Mouse (Mus musculus) activated CD4-positive, CD25-positive, alpha-beta regulatory T cell, adult 4 months (primary cell): ENCODE measurements around the gene Grk6. TPM values are rescaled to one million over a fixed set of nuclear protein-coding genes. Genes with fewer than 3 reads are reported as not detected.
A peak's percentile ranks its signal among the peaks of the same experiment; 100 is the strongest.

Experiments
- ATAC-seq: one replicate; pipeline ENCODE4 v1.8.0; 2017
- polyA plus RNA-seq, 2 experiments: library from polyadenylated mRNA; unstranded; fragments of 100-300 nt; shearing (Covaris generic); gene quantifications; one replicate each; pipeline ENCODE4 v1.2.1; 2017

The Grk6 gene
- polyA plus RNA-seq, 2 experiments from 2014 or later = 38.6 to 43.6 TPM

DNA sequence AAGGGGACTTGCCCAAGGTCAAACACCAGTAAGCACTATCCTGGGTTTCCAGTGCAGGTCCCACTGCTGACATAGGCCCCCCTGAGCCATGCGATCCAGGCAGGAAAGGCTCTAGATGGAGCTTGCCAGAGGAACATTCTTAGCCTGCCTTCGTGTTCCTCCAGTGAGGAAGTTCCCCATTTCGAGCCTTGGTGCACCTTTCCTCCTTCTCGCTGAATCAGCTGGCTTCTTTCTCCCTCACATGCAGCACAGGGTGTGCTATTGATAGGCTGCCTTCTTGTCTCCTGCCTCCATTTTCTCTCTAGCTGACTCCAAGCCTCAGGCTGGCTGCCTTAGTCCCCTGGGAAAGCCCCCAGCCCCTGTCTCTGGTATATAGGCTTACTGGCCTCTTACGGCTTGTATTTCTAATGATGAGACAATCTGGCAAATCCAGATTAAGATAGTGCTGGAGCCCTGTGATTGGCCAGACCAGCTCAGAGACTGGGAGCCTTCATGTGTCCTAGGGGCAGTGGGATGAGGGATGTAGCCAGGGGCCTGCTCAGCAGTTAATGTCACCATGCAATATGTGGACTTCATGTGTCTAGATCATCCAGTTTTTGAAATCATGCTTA lies 21.1 kb downstream of the Grk6 start:
- no peak for ATAC-seq

DNA sequence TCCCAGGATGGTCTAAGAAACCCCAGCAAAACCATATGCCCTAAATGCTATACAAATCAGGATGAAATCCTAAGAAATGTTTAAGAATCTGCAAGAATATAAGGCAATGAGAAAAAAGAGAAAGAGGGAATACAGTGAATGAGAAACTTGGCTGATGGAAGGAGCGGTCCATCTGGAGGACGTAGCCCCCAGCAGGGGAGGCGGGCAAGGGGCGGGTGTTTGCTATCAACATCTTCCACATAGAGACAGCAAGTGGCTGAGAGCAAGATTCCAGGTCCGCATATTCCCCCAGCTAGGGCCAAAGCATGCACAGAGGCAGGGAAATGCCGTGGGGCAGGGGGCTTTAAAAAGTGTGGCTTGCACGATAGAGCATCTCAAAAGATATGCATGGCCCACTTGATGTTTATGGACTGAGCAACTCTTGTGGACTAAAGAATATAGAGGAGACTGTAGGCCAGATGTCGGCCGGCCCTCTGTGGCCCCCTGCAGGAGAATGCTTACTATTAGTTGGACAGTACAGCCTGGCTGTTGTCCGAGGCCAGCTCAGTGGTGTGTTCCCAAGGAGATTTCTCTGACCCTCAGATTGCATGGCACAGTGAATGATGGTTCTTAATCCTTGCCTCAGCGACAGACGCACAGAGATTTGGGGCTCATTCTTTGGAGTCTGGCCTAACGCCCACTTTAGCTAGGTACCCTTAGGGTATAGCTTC lies 24.1 kb downstream of the Grk6 start:
- ATAC-seq = no peak

DNA sequence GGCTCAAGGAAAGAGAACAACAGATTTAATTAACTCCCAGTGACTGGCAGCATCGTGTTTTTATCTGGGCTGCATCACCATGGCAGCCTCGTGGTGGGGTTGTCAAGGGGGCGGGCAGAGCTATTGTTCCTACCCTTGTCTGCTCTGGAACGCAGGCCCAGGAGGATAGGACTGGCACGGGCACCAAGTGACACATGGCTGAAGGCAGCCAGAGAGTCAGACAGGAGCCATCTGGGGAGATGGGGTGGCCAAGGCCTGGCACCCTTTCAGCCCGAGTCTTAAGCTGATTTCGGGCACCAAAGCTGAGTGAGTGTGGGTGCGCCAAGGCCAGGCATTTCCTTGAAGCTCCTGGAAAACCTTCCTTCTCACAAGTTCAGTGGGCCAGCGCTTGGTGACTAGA lies 25.5 kb downstream of the Grk6 start:
- ATAC-seq = no peak

DNA sequence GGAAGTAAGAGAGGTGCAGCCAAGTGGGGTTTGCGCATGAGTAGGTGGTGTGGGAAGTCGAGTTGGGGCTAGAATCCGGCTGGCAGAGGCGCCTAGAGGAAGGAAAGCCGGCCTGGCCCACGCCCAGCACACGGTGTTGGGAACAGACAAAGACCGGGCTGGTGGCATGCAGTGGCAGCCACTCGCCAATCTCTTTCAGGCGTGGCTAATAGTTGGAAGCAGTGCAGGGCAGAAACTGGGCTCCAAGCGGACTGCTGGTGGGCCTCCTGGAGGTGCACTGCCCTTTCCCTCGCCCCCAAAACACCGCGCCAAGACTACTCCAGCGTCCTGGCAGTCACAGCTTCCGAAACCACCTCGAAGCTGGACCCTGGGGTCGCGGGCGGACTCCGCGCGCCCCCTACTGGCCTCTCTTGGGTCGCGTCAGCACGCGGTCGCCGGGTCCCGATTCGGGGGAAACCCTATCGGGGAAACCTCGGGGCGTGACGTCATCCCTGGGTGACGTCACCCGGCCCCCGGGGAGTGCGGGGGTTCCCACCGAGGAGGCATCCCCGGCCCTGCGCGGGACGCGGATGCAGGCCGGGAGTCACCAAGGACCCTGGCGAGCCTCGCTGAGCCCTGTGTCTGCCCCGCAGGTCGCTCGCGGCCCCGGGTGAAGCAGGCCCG lies 26.4 kb downstream of the Grk6 start:
- peak; percentile 64 for ATAC-seq

DNA sequence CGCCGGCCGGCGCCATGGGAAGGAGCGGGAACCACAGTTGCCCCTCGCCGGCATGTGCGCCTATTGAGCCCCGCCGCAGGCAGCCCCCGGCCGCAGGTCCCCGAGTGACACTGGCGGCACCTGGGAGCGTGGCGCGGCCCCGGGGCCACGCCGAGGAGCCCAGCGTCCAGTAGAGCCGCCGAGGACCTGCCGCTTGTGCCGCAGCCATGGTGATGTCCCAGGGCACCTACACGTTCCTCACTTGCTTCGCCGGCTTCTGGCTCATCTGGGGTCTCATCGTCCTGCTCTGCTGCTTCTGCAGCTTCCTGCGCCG lies 26.9 kb downstream of the Grk6 start:
- no peak for ATAC-seq

DNA sequence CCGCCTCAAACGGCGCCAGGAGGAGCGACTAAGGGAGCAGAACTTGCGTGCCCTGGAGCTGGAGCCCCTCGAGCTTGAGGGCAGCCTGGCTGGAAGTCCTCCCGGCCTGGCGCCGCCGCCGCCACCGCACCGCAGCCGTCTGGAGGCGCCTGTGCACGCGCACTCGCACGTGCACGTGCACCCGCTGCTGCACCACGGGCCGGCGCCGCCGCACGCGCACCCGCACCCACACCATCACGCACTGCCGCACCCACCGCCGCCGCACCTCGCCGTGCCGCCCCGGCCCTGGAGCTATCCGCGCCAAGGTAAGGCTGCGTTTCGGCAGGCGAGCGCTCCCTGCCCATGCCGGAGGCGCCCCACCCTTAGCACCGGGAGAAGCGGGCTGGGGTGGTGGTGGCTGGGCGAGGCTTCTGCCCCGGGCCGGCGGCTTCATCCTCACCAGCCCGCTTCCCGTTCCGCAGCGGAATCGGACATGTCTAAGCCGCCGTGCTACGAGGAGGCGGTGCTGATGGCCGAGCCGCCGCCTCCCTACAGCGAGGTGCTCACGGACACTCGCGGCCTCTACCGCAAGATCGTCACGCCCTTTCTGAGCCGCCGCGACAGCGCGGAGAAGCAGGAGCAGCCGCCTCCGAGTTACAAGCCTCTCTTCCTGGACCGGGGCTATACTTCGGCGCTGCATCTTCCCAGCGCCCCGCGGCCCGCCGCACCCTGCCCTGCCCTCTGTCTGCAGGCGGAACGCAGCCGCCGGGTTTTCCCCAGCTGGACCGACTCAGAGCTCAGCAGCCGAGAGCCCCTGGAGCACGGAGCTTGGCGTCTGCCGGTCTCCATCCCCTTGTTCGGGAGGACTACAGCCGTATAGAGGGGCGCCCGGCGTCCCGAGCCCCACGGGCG lies 27.5 kb downstream of the Grk6 start:
- ATAC-seq = peak; percentile 17

DNA sequence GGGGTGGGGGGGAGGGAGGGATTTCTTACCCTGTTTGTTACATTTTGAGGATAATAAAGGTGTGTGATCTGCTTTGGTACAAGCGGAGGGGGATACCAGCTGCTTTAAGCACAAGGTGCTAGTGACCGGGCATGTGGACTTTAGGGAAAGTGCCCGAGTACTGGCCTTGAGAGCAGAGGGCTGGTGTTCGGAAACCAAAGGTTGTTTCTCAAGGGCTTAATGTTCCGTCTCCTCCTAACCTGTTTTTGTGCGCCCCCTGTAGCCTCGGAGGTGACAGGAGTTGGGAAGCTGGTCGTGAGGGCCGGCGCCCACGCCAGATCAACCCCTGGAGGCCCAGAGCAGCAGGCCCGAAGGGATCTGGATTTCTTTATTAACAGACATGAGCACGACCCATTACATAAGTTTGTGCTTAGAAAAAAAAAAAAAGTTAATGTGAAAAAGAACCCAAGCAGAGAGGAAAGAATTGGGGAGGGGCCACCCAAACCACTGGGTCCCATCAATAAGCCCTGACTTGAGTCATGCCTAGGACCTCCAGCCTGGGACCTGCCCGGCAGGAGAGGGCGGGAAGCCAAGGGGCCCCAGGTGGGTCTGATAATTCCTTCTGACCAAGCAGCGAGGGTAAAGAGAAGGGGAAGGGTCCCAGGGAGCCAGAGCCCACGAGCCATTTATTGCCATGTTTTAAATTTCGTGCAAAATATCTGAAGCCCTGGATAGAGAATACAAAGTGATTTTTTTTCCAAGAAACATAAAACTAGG lies 28.4 kb downstream of the Grk6 start:
- ATAC-seq = no peak

DNA sequence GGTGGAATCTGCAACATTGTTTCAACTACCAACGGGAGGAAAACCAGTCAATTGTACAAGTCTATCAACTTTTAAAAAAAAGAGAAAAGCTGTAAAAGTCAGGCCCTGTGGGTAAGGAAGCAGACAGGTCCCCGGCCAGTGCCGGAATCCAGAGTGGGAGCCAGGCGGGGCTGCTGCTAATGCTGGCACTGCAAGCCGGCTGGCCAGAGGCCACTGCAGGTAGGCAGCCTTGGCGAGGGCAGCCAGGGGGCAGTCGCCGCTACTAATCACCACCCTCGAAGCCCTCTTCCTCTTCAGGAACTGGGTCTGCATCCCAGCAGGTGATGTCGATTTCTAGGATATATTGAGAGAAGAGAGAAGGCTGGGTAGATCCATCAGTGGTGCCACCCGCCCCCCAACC lies 29.1 kb downstream of the Grk6 start:
- no peak for ATAC-seq

DNA sequence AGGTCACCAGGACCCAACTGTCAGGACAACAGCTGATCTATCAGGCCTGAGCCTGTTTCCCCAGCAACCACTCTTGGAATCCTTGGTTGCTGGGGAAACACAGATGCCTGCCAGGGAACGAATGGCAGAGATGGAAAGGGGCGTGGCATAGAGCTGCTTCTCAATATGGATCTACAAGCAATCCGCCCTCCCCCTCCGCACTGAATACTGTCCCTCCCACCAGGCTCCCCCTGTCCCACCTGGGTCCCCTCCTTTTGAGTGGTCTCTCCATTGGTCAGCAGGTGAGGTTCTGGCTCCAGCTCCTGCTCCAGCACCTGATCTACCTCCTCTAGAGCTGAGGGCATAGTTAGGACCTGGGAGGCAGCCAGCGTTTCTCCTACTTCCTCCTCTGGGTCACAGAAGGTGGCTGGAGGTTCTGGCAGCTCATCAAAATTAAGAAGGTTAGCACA lies 29.8 kb downstream of the Grk6 start:
- no peak for ATAC-seq

DNA sequence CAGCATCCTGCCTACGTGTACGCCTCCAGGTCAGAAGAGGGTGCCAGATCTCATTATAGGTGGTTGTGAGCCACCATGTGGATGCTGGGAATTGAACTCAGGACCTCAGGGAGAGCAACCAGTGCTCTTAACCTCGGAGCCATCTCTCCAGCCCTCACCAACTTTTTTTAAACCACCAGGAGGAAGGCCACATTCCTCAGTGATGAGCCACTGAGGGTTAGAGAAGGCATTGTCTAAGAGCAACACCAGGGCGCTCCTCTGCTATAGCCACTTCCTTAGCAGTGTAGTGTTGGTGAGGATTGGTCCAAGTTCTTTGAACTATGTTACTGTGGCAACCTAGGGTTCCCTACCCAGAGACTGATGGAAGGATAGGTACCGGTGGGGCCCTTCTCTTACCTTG lies 30.9 kb downstream of the Grk6 start:
- ATAC-seq = no peak

DNA sequence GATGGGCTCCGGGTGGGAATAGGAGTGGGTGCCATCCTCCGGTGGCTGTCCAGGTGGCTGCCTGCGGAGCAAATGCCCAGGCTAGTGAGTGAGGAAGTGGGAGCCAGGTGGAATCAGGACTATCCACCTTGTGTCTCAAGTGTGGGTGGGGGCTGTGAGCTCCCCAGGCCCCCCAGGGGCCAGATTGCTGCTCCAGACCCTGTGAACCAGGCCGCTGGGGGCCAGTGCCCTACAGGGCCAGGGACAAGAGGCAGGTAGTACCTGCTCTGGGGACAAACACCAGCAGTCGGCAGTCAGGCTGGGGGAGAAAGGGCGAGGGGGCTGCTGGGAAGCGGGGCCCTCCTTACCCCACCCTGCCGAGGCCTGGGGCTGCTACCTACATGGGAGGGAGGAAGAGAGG lies 31.4 kb downstream of the Grk6 start:
- ATAC-seq = no peak

DNA sequence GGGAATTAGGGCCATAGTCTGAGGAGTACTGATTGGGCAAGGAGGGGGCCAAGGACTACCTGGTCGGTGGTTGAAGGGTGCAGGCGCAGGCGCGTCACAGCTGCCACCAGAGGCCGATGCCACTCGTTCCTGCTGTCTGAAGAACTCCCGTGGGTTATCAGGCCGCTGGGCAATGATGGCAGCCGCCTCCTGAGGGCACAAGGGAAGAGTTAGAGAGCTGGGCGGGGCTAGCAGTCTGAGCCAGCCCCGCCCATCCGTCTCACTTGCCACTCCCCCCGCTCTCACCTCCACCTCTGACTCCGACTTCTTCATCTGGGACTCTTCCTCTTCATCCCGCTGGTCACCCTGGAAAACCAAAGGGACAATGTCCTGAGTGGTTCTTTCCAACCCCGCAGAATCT lies 32.6 kb downstream of the Grk6 start:
- no peak for ATAC-seq

DNA sequence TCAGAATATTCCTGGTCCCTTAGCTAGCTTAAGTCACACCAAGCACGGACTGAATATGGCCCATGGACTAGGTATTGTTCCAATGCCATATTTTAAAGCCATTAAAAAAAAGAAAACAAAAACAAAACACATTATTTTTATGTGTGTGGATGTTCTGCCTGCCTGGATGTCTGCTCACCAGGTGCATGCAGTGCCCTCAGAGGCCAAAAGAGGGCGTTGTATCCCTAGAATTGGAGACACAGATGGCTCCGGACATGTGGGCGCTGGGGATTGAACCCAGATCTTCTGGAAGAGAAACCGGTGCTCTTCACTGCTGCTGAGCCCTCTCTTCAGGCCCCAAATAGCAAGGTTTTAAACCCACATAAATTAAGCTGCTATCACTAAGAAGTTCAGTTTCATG lies 33.2 kb downstream of the Grk6 start:
- no peak for ATAC-seq

DNA sequence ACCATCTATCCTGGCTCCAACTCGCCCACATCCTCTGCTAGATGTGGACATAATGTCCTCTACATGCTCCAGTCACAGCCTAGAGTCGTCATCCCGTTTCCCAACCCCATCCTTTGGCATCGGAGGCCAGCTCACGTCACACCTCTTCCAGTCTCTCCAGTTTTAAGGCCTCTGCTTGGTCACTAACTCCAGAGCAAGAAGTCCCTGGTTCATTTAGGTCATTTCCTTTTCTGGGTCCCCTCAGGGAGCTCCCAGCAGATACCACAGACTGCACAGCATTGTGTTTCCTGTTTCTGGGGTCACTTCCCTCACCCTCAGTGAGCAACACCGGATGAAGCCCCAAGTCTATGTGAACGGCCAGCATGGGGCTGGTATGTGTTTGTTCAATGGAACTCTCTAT lies 34.1 kb downstream of the Grk6 start:
- peak; percentile 36 for ATAC-seq

DNA sequence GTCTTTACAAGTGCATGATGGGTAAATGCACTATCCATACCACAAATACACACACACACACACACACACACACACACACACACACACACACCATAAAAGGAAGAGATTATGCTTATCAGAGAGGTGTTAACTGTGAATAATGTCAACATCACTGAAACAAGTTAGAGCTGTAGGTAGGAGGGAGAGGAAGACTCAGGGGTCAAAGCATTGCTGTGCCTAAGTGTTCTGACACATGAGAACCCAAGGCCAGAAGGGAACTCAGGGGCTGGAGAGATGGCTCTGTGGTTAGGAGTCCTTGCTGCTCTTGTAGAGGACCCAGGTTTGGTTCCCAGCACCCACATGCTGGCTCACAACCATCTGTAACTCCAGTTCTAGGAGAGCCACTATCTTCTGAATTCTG lies 35.1 kb downstream of the Grk6 start:
- no peak for ATAC-seq

DNA sequence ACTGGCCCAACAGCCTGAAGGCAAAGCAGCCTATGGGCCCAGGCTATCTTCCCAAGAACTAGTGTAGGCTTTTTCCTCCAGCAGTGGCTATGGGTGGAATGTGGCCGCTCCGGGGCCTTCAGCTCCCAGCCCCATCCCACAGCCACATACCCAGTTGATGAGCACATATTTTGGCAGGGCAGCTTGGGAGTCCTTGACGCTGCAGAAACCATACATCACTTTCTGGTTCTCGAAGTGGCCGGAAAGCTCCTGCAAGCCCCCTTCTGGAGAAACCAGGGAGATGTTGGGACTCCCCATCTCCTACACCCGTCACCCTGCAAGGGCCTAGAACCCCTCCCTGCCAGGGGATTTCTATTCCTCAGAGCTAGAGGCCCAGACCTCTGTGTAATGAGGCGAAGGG lies 37.7 kb downstream of the Grk6 start:
- no peak for ATAC-seq

DNA sequence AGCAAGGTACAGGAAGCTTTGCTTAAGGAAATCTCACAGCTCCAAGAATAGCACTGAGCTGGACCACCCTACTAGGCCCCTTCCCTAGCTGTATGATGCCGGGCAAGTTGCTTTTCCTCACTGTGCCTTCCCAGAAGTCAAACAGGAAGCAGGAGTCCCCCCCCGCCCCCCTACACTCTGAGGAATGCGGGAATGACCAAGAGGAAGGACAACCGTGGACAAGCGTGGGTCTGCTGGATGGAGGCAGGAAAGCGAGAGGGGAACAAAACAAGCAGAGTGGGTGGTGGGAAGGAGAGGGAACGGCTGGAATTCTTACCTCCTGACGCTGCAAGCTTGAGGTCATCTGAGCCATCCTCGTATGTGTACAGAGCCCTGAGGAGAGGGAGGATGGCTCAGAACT lies 38.2 kb downstream of the Grk6 start:
- no peak for ATAC-seq

DNA sequence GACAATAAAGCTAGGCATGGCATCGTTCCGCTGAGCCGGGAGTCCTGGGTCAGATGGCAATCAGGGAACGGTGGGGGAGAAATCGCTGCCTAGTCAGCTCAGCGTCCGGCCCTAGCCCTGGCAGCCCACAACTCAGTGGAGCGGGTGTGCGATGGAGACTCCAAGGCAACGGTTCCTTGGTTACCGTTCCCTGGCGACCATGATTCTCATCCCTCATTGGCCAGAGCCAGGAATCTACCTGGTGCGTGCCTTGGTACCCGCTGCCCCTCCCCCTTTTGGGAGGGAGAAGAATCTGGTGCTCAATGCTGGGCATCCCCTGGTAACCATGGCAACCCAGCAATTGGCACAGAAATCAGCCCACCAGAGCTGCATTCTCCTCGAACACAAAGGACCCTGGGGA lies 38.7 kb downstream of the Grk6 start:
- ATAC-seq = no peak

DNA sequence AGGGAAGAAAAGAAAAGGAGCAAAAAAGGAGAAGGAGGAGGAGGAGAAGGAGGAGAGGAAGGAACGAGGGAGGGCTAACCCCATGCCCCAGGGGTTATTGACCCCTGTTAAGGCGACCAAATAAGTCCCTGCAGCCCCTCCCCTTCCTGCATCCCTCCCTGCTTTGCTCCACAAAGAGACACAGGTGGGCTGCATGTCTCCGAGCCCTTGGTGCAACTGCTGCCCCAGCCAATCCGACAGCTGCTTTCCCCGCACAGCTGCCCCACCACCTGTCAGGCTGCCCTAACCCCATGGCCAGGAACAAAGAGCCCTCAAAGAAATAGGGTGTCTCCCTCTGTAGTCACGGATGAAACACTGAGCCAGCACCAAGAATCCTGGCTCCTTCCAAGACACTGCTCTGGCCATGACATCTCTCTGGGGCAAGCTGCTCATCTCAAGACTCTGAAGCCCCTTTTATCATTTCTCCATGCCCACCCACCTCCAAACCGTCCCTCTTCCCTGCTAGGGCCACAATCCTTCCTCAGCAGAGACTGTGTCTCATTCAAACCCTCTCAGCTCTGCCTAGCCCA lies 39.7 kb downstream of the Grk6 start:
- ATAC-seq = no peak

DNA sequence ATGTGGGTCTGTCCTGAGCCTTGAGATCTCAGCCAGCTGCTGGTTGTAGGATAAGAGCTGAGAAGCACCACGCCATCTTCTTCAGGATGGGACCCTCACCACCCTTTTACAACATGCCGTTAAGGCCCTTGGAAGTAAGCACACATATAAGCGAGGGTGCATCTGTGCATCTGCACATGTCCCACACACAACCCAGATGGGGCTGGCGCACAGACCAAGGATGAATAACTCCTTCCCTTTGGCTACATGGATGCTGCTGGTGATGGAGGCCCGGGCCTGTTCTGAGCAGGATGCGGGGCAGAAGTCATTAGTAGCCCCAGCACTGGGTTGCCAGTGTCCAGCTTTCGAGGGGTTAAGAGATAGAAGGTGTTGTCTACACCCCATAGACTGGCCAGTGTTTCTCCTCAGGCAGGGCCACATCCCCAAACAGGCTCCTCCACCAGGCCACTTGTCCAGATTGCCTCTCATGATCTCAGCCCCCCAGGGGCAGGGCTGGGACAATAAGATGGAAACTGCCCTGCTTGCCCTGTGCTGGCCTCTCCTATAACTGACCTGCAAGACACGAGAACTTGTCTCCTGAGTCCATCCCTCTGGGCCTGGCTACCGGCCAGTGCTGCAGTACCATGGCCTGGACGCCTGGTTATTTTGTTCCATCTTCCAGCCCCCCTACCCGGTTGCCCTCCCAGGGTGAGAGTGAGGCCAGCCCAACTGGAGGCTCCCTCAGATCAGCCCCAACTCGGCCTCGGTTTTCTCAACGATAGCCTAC lies 41.3 kb downstream of the Grk6 start:
- no peak for ATAC-seq

DNA sequence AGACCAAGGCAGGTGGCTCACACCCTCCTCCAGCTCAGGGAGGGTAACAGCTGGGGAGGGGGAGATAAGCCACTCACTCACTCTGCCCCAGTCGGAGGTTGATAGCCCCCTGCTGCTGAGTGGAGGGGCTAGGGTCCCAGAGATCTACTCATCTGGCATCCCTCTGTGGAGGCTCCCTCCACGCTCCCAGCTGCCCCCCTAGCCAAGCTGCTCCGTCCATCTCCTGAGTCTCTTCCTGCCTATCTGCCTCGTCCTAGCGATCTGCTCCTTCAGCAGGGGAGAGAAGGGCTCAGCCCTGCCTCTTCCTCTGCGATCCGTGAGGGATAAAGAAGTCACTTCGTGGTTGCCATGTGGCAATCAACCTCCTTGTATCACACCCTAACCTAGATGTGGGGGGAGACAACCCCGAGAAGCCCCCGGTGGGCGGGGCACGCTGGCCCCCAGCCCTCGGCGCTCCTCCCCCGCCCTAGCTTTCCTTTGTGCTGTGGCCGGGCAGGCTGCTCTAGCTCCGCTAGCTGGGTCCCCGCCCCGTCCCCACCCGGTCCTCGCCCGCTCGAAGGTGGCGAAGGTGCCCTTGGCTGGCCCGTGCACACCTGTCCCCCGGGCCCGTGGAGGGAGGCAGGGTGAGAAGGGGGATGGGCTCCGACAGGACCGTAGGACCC lies 42.2 kb downstream of the Grk6 start:
- ATAC-seq = no peak
